Mouse (Mus musculus): ENCODE measurements at regions not wholly inside any gene's neighbourhood (a gene's known extent, or its start where the extent isn't known, plus 50 kb on each side); places are given as distances from the start of the nearest gene placed in this dataset.

GRCm38 (mm10) chr12:58504283-58504682 lies 235.2 kb upstream of the Clec14a start:
- ChIA-PET POLR2A (no interaction called here), CTCF (no interaction called here)

GRCm38 (mm10) chr12:58474181-58474580 lies 205.1 kb upstream of the Clec14a start:
- CTCF ChIA-PET: interaction anchor here in 1 of 4 experiments (0.6 kb wide), 1 partner anchor 111 kb away, joined by 3 read pairs; no protein-coding TSS in a partner anchor
- POLR2A ChIA-PET: interaction anchor here in 3 of 4 experiments (0.6 to 1.8 kb wide), 8 partner anchors 13 to 746 kb away, joined by 3 to 8 read pairs (median 4); partner anchors contain the start of gene Pnn (in 1 of the 3)

DNA sequence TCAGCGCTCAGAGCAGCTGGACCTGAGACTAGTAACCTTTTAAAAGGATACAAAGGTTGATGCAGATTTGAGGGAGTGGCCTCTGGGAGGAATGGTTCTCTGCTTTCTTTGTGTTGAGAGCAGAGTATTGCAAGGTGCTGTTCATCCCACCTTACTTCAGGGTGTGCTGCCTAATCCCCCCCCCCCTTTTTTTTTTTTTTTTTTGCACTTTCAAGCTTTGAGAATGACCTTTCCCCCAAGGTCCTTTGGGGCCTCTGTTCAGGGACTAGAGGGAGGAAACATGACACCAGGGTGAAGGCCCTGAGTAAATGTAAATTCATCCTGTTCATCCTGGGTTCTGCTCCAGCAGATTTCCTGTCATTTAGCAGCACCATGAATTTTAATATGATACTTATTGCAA lies 204.4 kb upstream of the Clec14a start:
- CTCF ChIA-PET: no interaction called here
- POLR2A ChIA-PET: interaction anchor here in 3 of 4 experiments (0.6 to 1.8 kb wide), 6 partner anchors 14 to 593 kb away, joined by 3 to 6 read pairs (median 4); partner anchors contain the start of gene Pnn (in 1 of the 3)

DNA sequence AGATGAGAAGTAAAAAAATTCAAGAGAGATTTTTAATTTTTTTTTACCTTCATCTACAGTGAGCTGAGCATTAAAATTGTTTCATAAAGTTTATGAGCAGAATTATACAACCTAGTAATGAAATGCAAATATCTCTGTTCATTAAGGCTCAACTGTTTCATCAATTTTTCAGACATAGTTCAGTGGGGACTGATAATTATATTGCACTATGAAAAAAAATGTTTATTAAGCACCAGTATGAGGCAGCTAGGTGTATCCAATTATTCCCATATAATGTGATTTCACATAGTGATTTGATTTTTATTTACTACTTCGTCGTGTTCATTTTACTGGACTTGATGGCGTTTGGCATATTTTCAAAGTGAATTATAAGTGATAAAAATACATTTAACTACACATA lies 191.4 kb upstream of the Clec14a start:
- ChIA-PET POLR2A (no interaction called here), CTCF (no interaction called here)

DNA sequence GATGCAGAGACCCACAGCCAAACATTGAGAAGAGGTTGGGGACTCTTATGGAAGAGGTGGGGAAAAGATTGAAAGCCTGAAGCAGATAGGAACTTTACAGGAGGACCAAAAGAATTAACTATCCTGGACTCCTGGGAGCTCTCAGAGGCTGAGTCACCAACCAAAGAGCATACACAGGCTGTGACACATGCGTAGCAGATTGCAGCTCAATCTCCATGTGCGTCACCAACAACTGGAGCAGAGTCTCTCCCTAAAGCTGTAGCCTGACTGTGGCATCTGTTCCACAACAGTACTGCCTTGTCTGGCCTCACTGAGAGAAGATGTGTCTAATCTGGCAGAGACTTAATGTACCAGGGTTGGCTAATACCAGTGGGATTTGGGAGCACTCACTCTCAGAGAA lies 185.7 kb upstream of the Clec14a start:
- CTCF ChIA-PET: no interaction called here
- POLR2A ChIA-PET: no interaction called here

DNA sequence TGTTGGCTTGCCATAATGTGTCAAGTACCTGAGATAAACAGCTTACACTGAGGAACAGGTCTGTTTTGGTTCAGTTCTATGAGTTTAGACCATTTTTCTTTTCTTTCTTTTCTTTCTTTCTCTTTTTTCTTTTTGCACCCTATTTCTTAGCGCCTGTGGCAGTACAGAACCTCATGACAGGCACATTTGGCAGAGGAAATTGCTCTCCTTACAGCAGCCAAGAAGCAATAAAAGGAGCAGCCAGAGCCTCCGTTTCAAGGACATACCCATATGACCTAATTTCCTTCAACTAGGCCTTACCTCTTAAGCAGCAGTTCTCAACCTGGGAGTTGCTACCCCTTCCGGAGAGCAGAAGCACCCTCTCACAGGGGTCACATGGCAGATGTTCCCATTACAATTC lies 173.9 kb upstream of the Clec14a start:
- POLR2A ChIA-PET: no interaction called here
- CTCF ChIA-PET: no interaction called here

- POLR2A ChIA-PET: no interaction called here
- CTCF ChIA-PET: no interaction called here
These were observed 172.9 kb upstream of the Clec14a start for GRCm38 (mm10) chr12:58441962-58442361.

DNA sequence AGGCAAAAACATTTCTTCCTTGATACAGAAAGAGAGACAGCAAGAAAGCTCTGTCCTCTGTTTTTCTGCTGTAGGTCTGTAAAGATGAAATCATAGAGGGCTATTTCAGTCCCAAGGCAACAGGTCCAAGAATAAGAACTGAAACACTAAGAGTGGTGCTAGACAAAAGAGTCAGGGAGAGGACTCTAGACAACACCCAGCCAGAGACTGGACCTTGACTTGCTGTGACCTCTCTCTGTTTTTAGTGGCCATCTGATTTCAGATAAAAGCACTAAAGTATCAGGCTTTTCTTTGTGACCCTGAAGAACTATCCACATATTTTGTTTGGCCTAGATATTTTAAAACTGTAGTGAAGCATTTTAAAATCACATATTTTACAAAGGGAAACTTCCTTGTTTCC lies 171.6 kb upstream of the Clec14a start:
- CTCF ChIA-PET: no interaction called here
- POLR2A ChIA-PET: no interaction called here

DNA sequence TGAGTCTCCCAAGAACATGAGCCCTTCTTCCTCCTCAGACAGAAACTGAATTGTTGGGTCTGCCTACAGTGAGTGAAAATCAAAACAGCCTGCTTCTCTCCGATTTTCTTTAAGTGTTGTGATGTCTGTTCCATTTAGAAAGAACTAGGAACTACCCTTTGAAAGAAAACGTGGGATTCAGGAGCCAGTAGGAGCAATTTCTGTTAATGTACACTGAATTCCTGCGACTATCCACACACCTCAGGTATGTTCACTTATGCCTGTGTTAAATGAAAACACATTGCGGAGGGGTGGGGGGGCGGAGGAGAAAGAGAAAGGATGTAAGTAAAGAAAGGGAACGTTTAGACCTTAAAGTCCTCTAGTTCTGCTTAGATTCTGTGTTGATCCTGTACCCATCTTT lies 167.9 kb upstream of the Clec14a start:
- ChIA-PET POLR2A (interaction anchor here in 1 of 4 experiments (0.7 kb wide), 1 partner anchor 741 kb away, joined by 3 read pairs; no protein-coding TSS in a partner anchor), CTCF (no interaction called here)

GRCm38 (mm10) chr12:58434504-58434903 lies 165.4 kb upstream of the Clec14a start:
- CTCF ChIA-PET: no interaction called here
- POLR2A ChIA-PET: no interaction called here

DNA sequence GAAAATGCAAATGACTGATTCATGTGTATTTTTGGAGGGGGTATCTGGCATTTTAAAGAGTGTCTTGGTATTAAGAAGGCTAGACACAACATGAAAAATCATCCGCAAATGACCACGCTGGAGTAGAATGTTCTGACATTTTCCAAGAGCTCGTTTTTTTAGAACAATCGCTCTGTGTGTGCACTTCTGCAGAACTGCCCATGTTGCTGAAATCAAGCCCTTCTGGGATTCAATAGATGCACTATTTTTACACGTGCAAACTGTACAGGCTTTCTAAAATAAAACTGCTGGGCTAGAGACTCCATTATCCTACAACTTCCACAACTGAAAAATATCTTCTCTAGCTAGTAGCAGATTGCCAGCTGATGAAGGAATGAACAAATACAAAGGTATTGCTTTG lies 160.8 kb upstream of the Clec14a start:
- ChIA-PET CTCF (no interaction called here), POLR2A (no interaction called here)

GRCm38 (mm10) chr12:58426758-58427157 lies 157.7 kb upstream of the Clec14a start:
- ChIA-PET CTCF (no interaction called here), POLR2A (interaction anchor here in 1 of 4 experiments (0.6 kb wide), 1 partner anchor 280 kb away, joined by 4 read pairs; no protein-coding TSS in a partner anchor)

- ChIA-PET CTCF (interaction anchor here in 1 of 4 experiments (1.0 kb wide), 1 partner anchor 184 kb away, joined by 5 read pairs; no protein-coding TSS in a partner anchor), POLR2A (no interaction called here)
These were observed 156.9 kb upstream of the Clec14a start for GRCm38 (mm10) chr12:58425961-58426360.

GRCm38 (mm10) chr12:58423581-58423980 lies 154.5 kb upstream of the Clec14a start:
- ChIA-PET CTCF (no interaction called here), POLR2A (no interaction called here)

DNA sequence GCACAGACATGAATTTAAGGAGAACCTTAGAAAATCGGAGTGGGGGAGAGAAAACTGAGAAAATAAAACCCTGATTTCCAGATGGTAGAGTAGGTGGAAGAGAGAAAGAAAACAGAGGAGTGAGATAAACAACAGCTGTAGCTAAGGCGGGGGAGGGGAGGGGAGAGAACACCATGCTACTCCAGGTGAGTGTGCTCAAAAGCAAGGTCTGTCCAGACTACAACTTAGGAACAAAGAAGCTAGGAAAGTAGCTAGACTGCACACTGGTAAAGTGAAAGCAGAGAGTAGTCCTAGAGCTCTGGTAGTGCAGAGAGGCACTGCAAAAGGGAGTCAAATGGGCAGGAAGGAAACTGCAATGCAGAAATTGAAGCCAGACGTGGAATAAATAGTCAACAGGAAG lies 132.8 kb upstream of the Clec14a start:
- ChIA-PET POLR2A (no interaction called here), CTCF (interaction anchor here in 1 of 4 experiments (0.6 kb wide), 1 partner anchor 575 kb away, joined by 4 read pairs; no protein-coding TSS in a partner anchor)

DNA sequence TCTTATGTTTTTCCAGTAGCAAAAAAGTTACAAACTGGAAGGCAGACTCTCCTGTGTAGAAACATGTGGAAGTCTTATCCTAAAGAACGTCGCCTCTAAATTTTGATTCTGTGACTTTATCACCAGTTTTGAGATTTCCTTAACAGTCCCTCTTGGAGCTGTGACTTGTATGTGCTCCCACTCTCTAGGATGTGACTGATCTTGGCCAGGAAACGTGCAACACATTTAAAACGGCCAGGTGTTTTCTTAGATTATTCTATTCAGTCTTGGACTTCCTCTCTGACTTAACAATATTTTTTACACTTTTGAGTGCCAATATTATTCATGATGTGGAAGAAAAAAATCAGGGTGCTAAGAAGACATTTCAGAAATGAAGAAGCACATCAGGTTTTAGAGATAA lies 91.2 kb upstream of the Clec14a start:
- CTCF ChIA-PET: no interaction called here
- POLR2A ChIA-PET: no interaction called here

DNA sequence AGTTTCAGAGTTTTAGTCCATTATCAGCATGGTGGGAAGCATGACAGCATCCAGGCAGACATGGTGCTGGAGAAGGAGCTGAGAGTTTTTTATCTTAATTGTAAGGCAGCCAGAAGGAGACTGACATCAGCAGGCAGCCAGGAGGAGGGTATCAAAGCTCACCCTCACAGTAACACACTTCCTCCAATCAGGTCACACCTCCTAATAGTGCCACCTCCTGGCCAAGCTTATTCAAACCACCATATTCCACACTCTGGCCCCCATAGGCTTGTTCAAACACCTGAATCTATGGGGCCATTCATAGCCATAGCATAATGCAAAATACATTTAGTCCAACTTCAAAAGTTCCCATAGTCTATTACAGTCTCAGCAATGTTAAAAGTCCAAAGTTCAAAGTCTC lies 65.1 kb upstream of the Clec14a start:
- POLR2A ChIA-PET: no interaction called here
- CTCF ChIA-PET: interaction anchor here in 1 of 4 experiments (0.5 kb wide), 1 partner anchor 120 kb away, joined by 5 read pairs; no protein-coding TSS in a partner anchor

DNA sequence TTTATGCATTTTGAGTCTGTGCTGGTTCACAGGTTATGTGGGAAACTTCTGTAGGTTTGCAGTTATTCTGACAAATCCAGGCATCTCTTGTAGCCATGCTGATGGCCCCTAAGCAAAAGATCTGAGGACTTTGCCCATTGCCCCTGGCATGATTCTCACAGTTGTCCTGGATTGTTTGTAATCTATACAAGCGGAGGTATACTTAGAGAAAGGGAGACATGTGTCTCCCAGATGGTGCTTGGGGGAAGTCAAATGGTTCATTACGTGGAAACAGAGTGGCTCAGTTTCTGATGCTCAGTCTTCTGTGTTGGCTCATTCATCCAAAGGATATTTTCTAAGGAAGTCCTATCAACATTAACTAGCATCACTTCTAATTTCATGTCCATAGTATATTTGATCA lies 60.8 kb upstream of the Clec14a start:
- ChIA-PET POLR2A (interaction anchor here in 1 of 4 experiments (0.7 kb wide), 1 partner anchor 67 kb away, joined by 4 read pairs; no protein-coding TSS in a partner anchor), CTCF (no interaction called here)

DNA sequence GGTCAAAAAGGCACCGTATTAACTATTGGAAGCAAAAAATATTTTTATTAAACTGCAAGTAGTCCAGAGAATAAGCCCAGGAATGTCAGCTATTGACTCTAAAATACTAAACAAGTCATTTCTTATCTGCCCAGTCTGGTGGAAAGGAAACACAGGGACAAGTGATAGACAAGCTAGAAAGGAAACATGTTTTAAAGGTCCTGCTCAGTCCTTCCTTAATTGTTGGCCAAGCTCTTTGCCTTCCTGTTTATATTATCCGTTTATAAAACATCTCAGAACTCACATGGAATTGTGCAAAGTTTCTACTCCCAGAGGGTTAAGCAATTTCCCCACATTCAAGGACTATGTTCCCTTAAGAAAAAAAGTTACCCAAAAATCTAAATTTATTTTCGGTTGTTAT lies 54.9 kb upstream of the Clec14a start:
- ChIA-PET CTCF (no interaction called here), POLR2A (no interaction called here)

Measured in embryonic stem cell, embryonic (primary cell).